Comparison of ENCODE assay signal across 8 mouse cellular contexts in the genomic region with DNA sequence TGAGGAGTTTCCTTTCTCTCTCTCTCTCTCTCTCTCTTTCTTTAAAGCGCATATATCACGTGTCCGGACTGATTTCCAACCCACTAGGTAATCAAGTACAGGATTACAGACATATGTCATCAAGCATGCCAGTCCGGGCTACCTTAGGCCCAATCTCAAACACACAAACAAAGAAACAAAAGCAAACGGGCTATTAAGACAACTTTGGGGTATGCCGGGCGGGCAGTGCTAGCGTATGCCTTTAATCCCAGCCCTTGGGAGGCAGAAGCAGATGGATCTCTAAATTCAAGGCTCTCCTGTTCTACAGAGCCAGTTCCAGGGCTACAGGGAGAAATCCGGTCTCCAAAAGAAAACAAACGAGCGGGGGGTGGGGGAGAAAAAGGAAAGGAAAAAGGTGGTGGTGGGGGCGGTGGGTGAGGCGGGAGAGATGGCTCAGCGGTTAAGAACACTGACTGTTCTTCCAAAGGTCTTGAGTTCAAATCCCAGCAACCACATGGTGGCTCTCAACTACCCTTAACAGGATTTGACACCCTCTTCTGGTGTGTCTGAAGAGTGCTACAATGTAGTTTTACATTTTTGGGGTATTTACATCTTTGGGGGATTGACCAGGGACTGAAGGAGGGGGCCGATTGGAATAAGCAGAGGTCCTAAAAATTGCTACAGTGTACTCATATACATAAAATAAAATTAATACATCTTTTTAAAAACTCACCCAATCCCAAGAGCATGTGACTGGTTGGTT. TPM values are rescaled to one million over a fixed set of nuclear protein-coding genes. Genes with fewer than 3 reads are reported as not detected.
DNase-seq lines count a peak whose midpoint lies in the region; ATAC-seq and TF ChIP-seq lines count a peak whose summit lies in the region.

No protein-coding gene starts in this region.

- ATAC-seq in limb, embryonic 12.5 days (ENCODE audit: insufficient number of reproducible peaks, insufficient read depth, low FRiP score, low TSS enrichment, low read depth) = 0 out of 2 replicates have a peak, but pooled peaks have one; percentile 22

- peak overlapping the region; percentile 78 for H3K4me2 ChIP-seq in limb, embryonic 12.5 days

- peak overlapping the region; percentile 62 for H3K27ac ChIP-seq in cerebellum, adult 2 months (ENCODE audit: insufficient read depth, low read length)
- peak overlapping the region; percentile 99 for H3K27ac ChIP-seq in limb, embryonic 12.5 days
- peak overlapping the region; percentile 89 for H3K27ac ChIP-seq in olfactory bulb, adult 2 months (ENCODE audit: insufficient read depth, low read depth, low read length)

- no peak for DNase-seq in cerebellum, adult 2 months
- DNase-seq in cerebellum, adult 9-10 months = no peak
- DNase-seq in A20 (ENCODE audit: low read depth, low spot score) = peak; percentile 58
- DNase-seq in ovary, postnatal 10 days (ENCODE audit: low spot score) = no peak
- DNase-seq in urinary bladder, postnatal 25 days (ENCODE audit: low spot score) = no peak

- peak overlapping the region; percentile 84 for H3K9ac ChIP-seq in limb, embryonic 12.5 days (replicated peaks)

- peak overlapping the region; percentile 80 for H3K4me3 ChIP-seq in cerebellum, adult 2 months (replicated peaks; ENCODE audit: insufficient read depth, low read depth, low read length)
- H3K4me3 ChIP-seq in erythroblast, embryonic 14.5 days (replicated peaks) = peak overlapping the region; percentile 70
- H3K4me3 ChIP-seq in limb, embryonic 12.5 days (replicated peaks) = peak overlapping the region; percentile 59
- peak overlapping the region; percentile 75 for H3K4me3 ChIP-seq in olfactory bulb, adult 2 months (ENCODE audit: insufficient read depth, low read depth, low read length)

- H3K27me3 ChIP-seq in cerebellum, adult 2 months (ENCODE audit: control insufficient read depth, insufficient read depth, low read length) = no peaks in the 10 kb centered on the region
- H3K27me3 ChIP-seq in erythroblast, embryonic 14.5 days (ENCODE audit: control insufficient read depth) = no peaks in the 10 kb centered on the region
- no peaks in the 10 kb centered on the region for H3K27me3 ChIP-seq in limb, embryonic 12.5 days

- TF ChIP-seq CTCF in cerebellum, adult 2 months (IDR thresholded peaks at IDR 0.05; ENCODE audit: borderline replicate concordance, insufficient read depth, low read depth, low read length) = no peak
- TF ChIP-seq CTCF in olfactory bulb, adult 2 months (IDR thresholded peaks at IDR 0.05; ENCODE audit: insufficient read depth, low read depth, low read length) = no peak

- H3K9me3 ChIP-seq in erythroblast, embryonic 14.5 days (ENCODE audit: control insufficient read depth, low read length) = no peaks in the 10 kb centered on the region
- no peaks in the 10 kb centered on the region for H3K9me3 ChIP-seq in limb, embryonic 12.5 days

- TF ChIP-seq POLR2A in cerebellum, adult 2 months (IDR thresholded peaks at IDR 0.05; ENCODE audit: borderline replicate concordance, insufficient read depth, low read length) = no peak
- TF ChIP-seq POLR2A in olfactory bulb, adult 2 months (IDR thresholded peaks at IDR 0.05; ENCODE audit: insufficient read depth, low read depth, low read length) = no peak

- 7% methylated on average over 15 of the region's 15 CpGs for WGBS in cerebellum, adult 2 months
- 9% methylated on average over 15 of the region's 15 CpGs for WGBS in limb, embryonic 12.5 days
- WGBS in olfactory bulb, adult 2 months = 6% methylated on average over 15 of the region's 15 CpGs

- peaks cover 30% of the 10 kb centered on the region for H3K36me3 ChIP-seq in erythroblast, embryonic 14.5 days (ENCODE audit: control insufficient read depth)
- peaks cover 13% of the 10 kb centered on the region; the same call in 1 of the 2 replicates for H3K36me3 ChIP-seq in limb, embryonic 12.5 days

- H3K4me1 ChIP-seq in cerebellum, adult 2 months (ENCODE audit: control insufficient read depth, insufficient read depth, low read length) = no peaks in the 10 kb centered on the region
- peaks cover 30% of the 10 kb centered on the region for H3K4me1 ChIP-seq in erythroblast, embryonic 14.5 days (ENCODE audit: control insufficient read depth)
- H3K4me1 ChIP-seq in limb, embryonic 12.5 days (replicated peaks) = peaks cover 11% of the 10 kb centered on the region
- H3K4me1 ChIP-seq in olfactory bulb, adult 2 months (ENCODE audit: control insufficient read depth, insufficient read depth, low read length) = peaks cover 4% of the 10 kb centered on the region; the same call in 1 of the 2 replicates

RNA-seq across cellular contexts. Expression of a gene that starts 0.9 kb away (rescaled TPM):
- 12.3 and 13.1 TPM in 2 replicates for polyA plus RNA-seq in cerebellum, adult 2 months (2012; rRNA removed)
- polyA plus RNA-seq in erythroblast, embryonic 14.5 days (2012) = 2.7 and 3.2 TPM in 2 replicates
- 27.0 and 30.5 TPM in 2 replicates for polyA plus RNA-seq in limb, embryonic 12.5 days (2016; fragmentation: Nextera tagmentation; extraction: Ambion mirVana)
- polyA plus RNA-seq in olfactory bulb, adult 2 months (2012; ENCODE audit: insufficient read depth, insufficient read length, low replicate concordance, missing spikeins) = not detected in 2 replicates

RNA-seq across cellular contexts. Expression of a gene that starts 5.7 kb away (rescaled TPM):
- 18.1 and 18.4 TPM in 2 replicates for polyA plus RNA-seq in cerebellum, adult 2 months (2012; rRNA removed)
- polyA plus RNA-seq in erythroblast, embryonic 14.5 days (2012) = 0.32 and 0.34 TPM in 2 replicates
- 28.3 and 31.4 TPM in 2 replicates for polyA plus RNA-seq in limb, embryonic 12.5 days (2016; fragmentation: Nextera tagmentation; extraction: Ambion mirVana)
- polyA plus RNA-seq in olfactory bulb, adult 2 months (2012; ENCODE audit: insufficient read depth, insufficient read length, low replicate concordance, missing spikeins) = not detected in 2 replicates

RNA-seq across cellular contexts. Expression of a gene that starts 44.1 kb away (rescaled TPM):
- 59.1 and 61.6 TPM in 2 replicates for polyA plus RNA-seq in cerebellum, adult 2 months (2012; rRNA removed)
- polyA plus RNA-seq in erythroblast, embryonic 14.5 days (2012) = 34.4 and 36.1 TPM in 2 replicates
- polyA plus RNA-seq in limb, embryonic 12.5 days (2016; fragmentation: Nextera tagmentation; extraction: Ambion mirVana) = 49.8 and 60.6 TPM in 2 replicates
- polyA plus RNA-seq in olfactory bulb, adult 2 months (2012; ENCODE audit: insufficient read depth, insufficient read length, low replicate concordance, missing spikeins) = 371 TPM in 1 of 2 replicates, not detected in the other

RNA-seq across cellular contexts. Expression of a gene that starts 47.4 kb away (rescaled TPM):
- 20.2 and 22.7 TPM in 2 replicates for polyA plus RNA-seq in cerebellum, adult 2 months (2012; rRNA removed)
- 0.02 and 0.06 TPM in 2 replicates for polyA plus RNA-seq in erythroblast, embryonic 14.5 days (2012)
- 27.5 and 31.5 TPM in 2 replicates for polyA plus RNA-seq in limb, embryonic 12.5 days (2016; fragmentation: Nextera tagmentation; extraction: Ambion mirVana)
- not detected in 2 replicates for polyA plus RNA-seq in olfactory bulb, adult 2 months (2012; ENCODE audit: insufficient read depth, insufficient read length, low replicate concordance, missing spikeins)

RNA-seq across cellular contexts. Expression of a gene that starts 56.7 kb away (rescaled TPM):
- polyA plus RNA-seq in cerebellum, adult 2 months (2012; rRNA removed) = 120 and 124 TPM in 2 replicates
- polyA plus RNA-seq in erythroblast, embryonic 14.5 days (2012) = 11.7 and 17.6 TPM in 2 replicates
- 484 and 497 TPM in 2 replicates for polyA plus RNA-seq in limb, embryonic 12.5 days (2016; fragmentation: Nextera tagmentation; extraction: Ambion mirVana)
- not detected in 2 replicates for polyA plus RNA-seq in olfactory bulb, adult 2 months (2012; ENCODE audit: insufficient read depth, insufficient read length, low replicate concordance, missing spikeins)

Comparison
In these comparisons a context has a peak if more than half of its experiments do, and no peak if none do; other contexts are left out.
1. RNA of a gene that starts 5.7 kb away (polyA plus RNA-seq): 28.3 to 31.4 TPM in limb, embryonic 12.5 days and 18.1 to 18.4 TPM in cerebellum, adult 2 months; 0.32 to 0.34 TPM in erythroblast, embryonic 14.5 days and not detected in olfactory bulb, adult 2 months; every median in the first group is over 10 times any median in the second.
2. Peak in every context shown above with its lines, with median percentiles within 50 percentile points of each other: H3K27ac ChIP-seq and H3K4me3 ChIP-seq.